Mouse (Mus musculus) G1E (cell line): Measurements from ENCODE around the gene Olfr618.

ENCODE experiments used
- CTCF ChIP-seq: IDR thresholded peaks from 2 replicates; pipeline ENCODE4 v1.5.1; 2012; ENCODE audit warnings: low read depth, low read length, inconsistent platforms, mixed read lengths
- GATA1 ChIP-seq: IDR thresholded peaks from 2 replicates; pipeline ENCODE4 v1.6.1; 2012; ENCODE audit warnings: borderline replicate concordance, low read length, inconsistent platforms, mixed read lengths

DNA sequence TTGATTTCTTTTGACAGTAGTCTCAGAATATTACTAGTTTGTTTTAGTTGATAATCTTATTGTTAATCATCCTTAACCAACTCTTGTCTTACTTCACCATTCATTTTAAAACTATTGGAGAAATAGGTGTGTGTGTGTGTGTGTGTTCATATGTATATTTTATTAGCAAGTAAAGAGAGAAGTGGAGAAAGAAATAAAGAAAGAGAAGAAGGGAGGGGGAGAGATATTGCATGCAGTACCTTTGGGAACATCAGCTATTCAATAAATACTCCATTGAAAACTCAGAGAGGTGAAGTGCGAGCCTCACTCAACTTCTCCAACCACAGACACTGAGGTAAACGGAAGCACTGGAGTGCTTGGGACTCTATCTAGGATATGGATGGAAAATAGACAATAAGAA is 34.1 kb upstream of the Olfr618 start, which contains the start of gene Olfr615:
- TF ChIP-seq CTCF: no peak
- no peak for TF ChIP-seq GATA1
